24 mouse cellular contexts compared by ENCODE assay signal in genomic region chr12:91427129-91427528, GRCm38 (mm10). TPM values are rescaled to one million over a fixed set of nuclear protein-coding genes. Genes with fewer than 3 reads are reported as not detected.
A peak's percentile ranks its signal among the peaks of the same experiment; 100 is the strongest.
DNase-seq lines count a peak whose midpoint lies in the region; ATAC-seq and TF ChIP-seq lines count a peak whose summit lies in the region.
"Had no signal": no experiment of that assay in that cellular context is flagged by ENCODE, and none has a peak within 500 bp of the region (broad histone marks: within the 10 kb centered on the region; RNA-seq: fewer than 3 reads in every experiment).

No protein-coding gene starts in this region.

- no peaks in the 10 kb centered on the region for H3K36me3 ChIP-seq in hindbrain, embryonic 10.5 days
- no peaks in the 10 kb centered on the region for H3K36me3 ChIP-seq in hindbrain, embryonic 13.5 days
- H3K36me3 ChIP-seq in midbrain, embryonic 11.5 days (ENCODE audit: control insufficient read depth, insufficient read depth, low read length), result no peaks in the 10 kb centered on the region
- H3K36me3 ChIP-seq in midbrain, postnatal 0 days (ENCODE audit: insufficient read depth, low read length), result no peaks in the 10 kb centered on the region
- H3K36me3 ChIP-seq: embryonic facial prominence, embryonic 10.5 days; embryonic facial prominence, embryonic 12.5 days; forebrain, embryonic 15.5 days; G1E had no signal

- no peak overlapping the region for H3K27ac ChIP-seq in hindbrain, embryonic 10.5 days
- H3K27ac ChIP-seq in hindbrain, embryonic 13.5 days, result no peak overlapping the region
- H3K27ac ChIP-seq in midbrain, embryonic 11.5 days (ENCODE audit: low read depth, low read length), result no peak overlapping the region
- no peak overlapping the region for H3K27ac ChIP-seq in midbrain, postnatal 0 days (ENCODE audit: low read depth, low read length)
- H3K27ac ChIP-seq: embryonic facial prominence, embryonic 10.5 days; embryonic facial prominence, embryonic 12.5 days; forebrain, embryonic 13.5 days; forebrain, embryonic 15.5 days had no signal

- no peaks in the 10 kb centered on the region for H3K27me3 ChIP-seq in hindbrain, embryonic 10.5 days (ENCODE audit: insufficient read depth, poor library complexity, severe bottlenecking)
- 0 out of 2 replicates have a peak, but pooled peaks cover 2% of the 10 kb centered on the region for H3K27me3 ChIP-seq in hindbrain, embryonic 13.5 days
- no peaks in the 10 kb centered on the region for H3K27me3 ChIP-seq in midbrain, embryonic 11.5 days (ENCODE audit: control insufficient read depth, insufficient read depth, low read length)
- H3K27me3 ChIP-seq in midbrain, postnatal 0 days (ENCODE audit: insufficient read depth, low read length), result no peaks in the 10 kb centered on the region
- H3K27me3 ChIP-seq: CH12.LX; embryonic facial prominence, embryonic 12.5 days; forebrain, embryonic 13.5 days; forebrain, embryonic 15.5 days had no signal

- 36% methylated on average over 2 of the region's 2 CpGs for WGBS in hindbrain, embryonic 10.5 days
- 49% methylated on average over 2 of the region's 2 CpGs for WGBS in hindbrain, embryonic 13.5 days
- 55% methylated on average over 2 of the region's 2 CpGs for WGBS in midbrain, embryonic 11.5 days
- WGBS in midbrain, postnatal 0 days, result 68% methylated on average over 2 of the region's 2 CpGs

- no peak for TF ChIP-seq CTCF in midbrain, postnatal 0 days (IDR thresholded peaks at IDR 0.05)

- no peaks in the 10 kb centered on the region for H3K9me3 ChIP-seq in hindbrain, embryonic 10.5 days
- H3K9me3 ChIP-seq in hindbrain, embryonic 13.5 days, result no peaks in the 10 kb centered on the region
- H3K9me3 ChIP-seq in midbrain, embryonic 11.5 days (ENCODE audit: control insufficient read depth, low read length), result no peaks in the 10 kb centered on the region
- no peaks in the 10 kb centered on the region for H3K9me3 ChIP-seq in midbrain, postnatal 0 days (ENCODE audit: low read length)
- H3K9me3 ChIP-seq: embryonic facial prominence, embryonic 10.5 days; embryonic facial prominence, embryonic 12.5 days; forebrain, embryonic 13.5 days; forebrain, embryonic 15.5 days; G1E had no signal

- DNase-seq in heart, adult 11 months, result peak; percentile 64
- no peak for DNase-seq in heart, postnatal 25 days (ENCODE audit: low spot score)
- DNase-seq in hindbrain, embryonic 10.5 days (ENCODE audit: low spot score), result peak; percentile 10
- DNase-seq in midbrain, embryonic 11.5 days (ENCODE audit: low spot score, missing footprints), result peak; percentile 53
- no peak for DNase-seq in midbrain, postnatal 0 days (ENCODE audit: low spot score)
- DNase-seq: adrenal gland, adult 8-10 months; adrenal gland, postnatal 14 days; adrenal gland, postnatal 36 days; B cell, adult 2 months; cerebellum, adult 11-12 months; cerebellum, adult 2 months; cerebellum, adult 9-10 months; cerebellum, postnatal 10 days; cerebellum, postnatal 25 days had no signal

- no peak overlapping the region for H3K4me3 ChIP-seq in hindbrain, embryonic 10.5 days
- no peak overlapping the region for H3K4me3 ChIP-seq in hindbrain, embryonic 13.5 days
- H3K4me3 ChIP-seq in midbrain, embryonic 11.5 days (ENCODE audit: low read depth, low read length), result no peak overlapping the region
- H3K4me3 ChIP-seq in midbrain, postnatal 0 days (ENCODE audit: low read depth, low read length), result no peak overlapping the region
- H3K4me3 ChIP-seq: embryonic facial prominence, embryonic 10.5 days; embryonic facial prominence, embryonic 12.5 days; forebrain, embryonic 13.5 days; forebrain, embryonic 15.5 days had no signal

- H3K4me2 ChIP-seq in hindbrain, embryonic 13.5 days, result no peak overlapping the region
- no peak overlapping the region for H3K4me2 ChIP-seq in midbrain, embryonic 11.5 days
- no peak overlapping the region for H3K4me2 ChIP-seq in midbrain, postnatal 0 days (ENCODE audit: low read depth, low read length, poor library complexity, severe bottlenecking)
- H3K4me2 ChIP-seq: embryonic facial prominence, embryonic 12.5 days; forebrain, embryonic 13.5 days; forebrain, embryonic 15.5 days had no signal

- H3K4me1 ChIP-seq in hindbrain, embryonic 10.5 days (replicated peaks), result peaks cover 12% of the 10 kb centered on the region
- H3K4me1 ChIP-seq in hindbrain, embryonic 13.5 days (replicated peaks), result 0 out of 2 replicates have a peak, but pooled peaks cover 4% of the 10 kb centered on the region
- H3K4me1 ChIP-seq in midbrain, embryonic 11.5 days (ENCODE audit: control insufficient read depth, insufficient read depth, low read length), result no peaks in the 10 kb centered on the region
- no peaks in the 10 kb centered on the region for H3K4me1 ChIP-seq in midbrain, postnatal 0 days (ENCODE audit: insufficient read depth, low read length)
- H3K4me1 ChIP-seq: embryonic facial prominence, embryonic 10.5 days; embryonic facial prominence, embryonic 12.5 days; forebrain, embryonic 13.5 days; forebrain, embryonic 15.5 days had no signal

- intact Hi-C loops in heart, postnatal 25 days (cut with DNase I), result no loop called here

- no peak for ATAC-seq in hindbrain, embryonic 13.5 days (ENCODE audit: low FRiP score)
- ATAC-seq in midbrain, embryonic 11.5 days (ENCODE audit: low FRiP score), result 0 out of 2 replicates have a peak, but pooled peaks have one; percentile 40
- ATAC-seq in midbrain, postnatal 0 days (ENCODE audit: low FRiP score), result no peak
- ATAC-seq: activated CD4-positive, CD25-positive, alpha-beta regulatory T cell, adult 4 months; CD4-positive, CD25-positive, alpha-beta regulatory T cell, adult 4 months; forebrain, embryonic 13.5 days; forebrain, embryonic 15.5 days; Patski had no signal

- H3K9ac ChIP-seq in hindbrain, embryonic 13.5 days, result no peak overlapping the region
- no peak overlapping the region for H3K9ac ChIP-seq in midbrain, embryonic 11.5 days (ENCODE audit: low read length)
- H3K9ac ChIP-seq in midbrain, postnatal 0 days (replicated peaks; ENCODE audit: low read length, poor library complexity, severe bottlenecking), result no peak overlapping the region
- H3K9ac ChIP-seq: embryonic facial prominence, embryonic 12.5 days; forebrain, embryonic 13.5 days; forebrain, embryonic 15.5 days had no signal

RNA-seq across cellular contexts. Expression of gene Tshr, which starts 42.8 kb away (rescaled TPM):
- under 1 TPM; 0.05 to 0.36 TPM for total RNA-seq in heart, postnatal 25 days (2021)
- polyA plus RNA-seq in hindbrain, embryonic 10.5 days (2016; fragmentation: Nextera tagmentation; extraction: Ambion mirVana), result 0.27 TPM in 1 of 2 replicates, not detected in the other
- polyA plus RNA-seq in hindbrain, embryonic 13.5 days (2015; fragmentation: Nextera tagmentation; extraction: Ambion mirVana), result 0.40 and 0.52 TPM in 2 replicates
- 0.12 and 0.31 TPM in 2 replicates for polyA plus RNA-seq in midbrain, embryonic 11.5 days (2014; fragmentation: Nextera tagmentation; extraction: Ambion mirVana)
- 0.55 and 0.57 TPM in 2 replicates for total RNA-seq in midbrain, postnatal 0 days (2014; rRNA removed)
- 0.50 and 0.53 TPM in 2 replicates for polyA plus RNA-seq in midbrain, postnatal 0 days (2015; fragmentation: Nextera tagmentation; extraction: Ambion mirVana)
- total RNA-seq: CH12.LX had no signal
- polyA plus RNA-seq: activated CD4-positive, CD25-positive, alpha-beta regulatory T cell, adult 4 months; CD4-positive, CD25-positive, alpha-beta regulatory T cell, adult 4 months; G1E had no signal

RNA-seq across cellular contexts. Expression of gene Cep128, which starts 42.9 kb away (rescaled TPM):
- total RNA-seq in heart, postnatal 25 days (2021), result 1 to 10 TPM; 8.3 to 9.1 TPM
- polyA plus RNA-seq in hindbrain, embryonic 10.5 days (2016; fragmentation: Nextera tagmentation; extraction: Ambion mirVana), result 9.0 and 10.4 TPM in 2 replicates
- polyA plus RNA-seq in hindbrain, embryonic 13.5 days (2015; fragmentation: Nextera tagmentation; extraction: Ambion mirVana), result 4.1 and 4.6 TPM in 2 replicates
- polyA plus RNA-seq in midbrain, embryonic 11.5 days (2014; fragmentation: Nextera tagmentation; extraction: Ambion mirVana), result 9.5 and 11.0 TPM in 2 replicates
- 8.4 and 11.4 TPM in 2 replicates for total RNA-seq in midbrain, postnatal 0 days (2014; rRNA removed)
- 3.0 and 3.3 TPM in 2 replicates for polyA plus RNA-seq in midbrain, postnatal 0 days (2015; fragmentation: Nextera tagmentation; extraction: Ambion mirVana)

Comparison
In these comparisons a context has a peak if more than half of its experiments do, and no peak if none do; other contexts are left out.
1. DNase-seq: peak in heart, adult 11 months (single experiment), hindbrain, embryonic 10.5 days (single experiment) and midbrain, embryonic 11.5 days (single experiment); none in heart, postnatal 25 days (single experiment) and midbrain, postnatal 0 days (single experiment).